Mouse (Mus musculus) MEL (cell line): Measurements from ENCODE around the gene Gcdh. TPM values are rescaled to one million over a fixed set of nuclear protein-coding genes. Genes with fewer than 3 reads are reported as not detected.

Experiments
- DNase-seq: peaks from one replicate; pipeline ENCODE4 v3.0.0; 2011; ENCODE audit warnings: low read depth, low spot score
- H3K27ac ChIP-seq: 2 replicates; pipeline ENCODE4 v1.5.1; 2012; ENCODE audit warnings: low read depth, mild to moderate bottlenecking, control low read depth, low read length, moderate library complexity; ENCODE audit not compliant: control insufficient read depth
- H3K27me3 ChIP-seq, 2 experiments: fragments of 150-350 bp in 1 of 2; sonication (generic) in 1 of 2; 2 replicates each; pipeline ENCODE4 v1.6.1; 2012; ENCODE audit warnings: low read length in 2 of 2, mild to moderate bottlenecking in 2 of 2, improper control_type of control experiment in 1 of 2, moderate library complexity in 1 of 2; ENCODE audit not compliant: insufficient read depth in 2 of 2, control insufficient read depth in 1 of 2
- H3K36me3 ChIP-seq, 2 experiments: 2 replicates each; pipeline ENCODE4 v1.6.1; 2012 to 2014; ENCODE audit warnings: low read length in 2 of 2, improper control_type of control experiment in 1 of 2, inconsistent platforms in 1 of 2, mild to moderate bottlenecking in 1 of 2; ENCODE audit not compliant: insufficient read depth in 2 of 2, control insufficient read depth in 1 of 2
- H3K4me1 ChIP-seq, 2 experiments: fragments of 150-350 bp in 1 of 2; sonication (generic) in 1 of 2; 2 replicates each; pipeline ENCODE4 v1.6.1; 2012; ENCODE audit warnings: low read length in 2 of 2, improper control_type of control experiment in 1 of 2, mild to moderate bottlenecking in 1 of 2; ENCODE audit not compliant: insufficient read depth in 2 of 2, control insufficient read depth in 1 of 2
- H3K4me3 ChIP-seq, 2 experiments: fragments of 150-350 bp in 1 of 2; sonication (generic) in 1 of 2; 2 replicates each; pipeline ENCODE4 v1.5.1; 2012; ENCODE audit warnings: low read depth in 2 of 2, low read length in 2 of 2, mild to moderate bottlenecking in 2 of 2, moderate library complexity in 2 of 2, control low read depth in 1 of 2, improper control_type of control experiment in 1 of 2; ENCODE audit not compliant: control insufficient read depth in 1 of 2, insufficient read depth in 1 of 2
- H3K79me2 ChIP-seq: 2 replicates; pipeline ENCODE4 v1.6.1; 2012; ENCODE audit warnings: mild to moderate bottlenecking, low read length, moderate library complexity; ENCODE audit not compliant: control insufficient read depth, poor library complexity, insufficient read depth
- H3K9ac ChIP-seq: 2 replicates; pipeline ENCODE4 v1.6.1; 2012; ENCODE audit warnings: low read depth, mild to moderate bottlenecking, control low read depth, low read length, moderate library complexity; ENCODE audit not compliant: control insufficient read depth, poor library complexity, severe bottlenecking
- H3K9me3 ChIP-seq: fragments of 150-350 bp; sonication (generic); replicated peaks from 2 replicates; pipeline ENCODE4 v1.6.1; 2012; ENCODE audit warnings: mild to moderate bottlenecking, low read length, improper control_type of control experiment, moderate library complexity; ENCODE audit not compliant: insufficient read depth
- BHLHE40 ChIP-seq: IDR thresholded peaks from 2 replicates; pipeline ENCODE4 v1.6.1; 2012; ENCODE audit warnings: low read depth, mild to moderate bottlenecking, inconsistent platforms, low read length, improper control_type of control experiment, borderline replicate concordance
- CHD1 ChIP-seq: IDR thresholded peaks from 2 replicates; pipeline ENCODE4 v1.6.1; 2012; ENCODE audit warnings: low read depth, mild to moderate bottlenecking, inconsistent platforms, low read length, improper control_type of control experiment
- CHD2 ChIP-seq: IDR thresholded peaks from 2 replicates; pipeline ENCODE4 v1.6.1; 2011; ENCODE audit warnings: low read length, improper control_type of control experiment
- CTCF ChIP-seq, 3 experiments: IDR thresholded peaks in 2 of 3; conservative IDR thresholded peaks in 1 of 3; 2 replicates each; pipeline ENCODE4 v1.5.1; 2011 to 2012; ENCODE audit warnings: low read length in 3 of 3, low read depth in 2 of 3, mild to moderate bottlenecking in 2 of 3, improper control_type of control experiment in 1 of 3, inconsistent platforms in 1 of 3, mixed read lengths in 1 of 3, moderate library complexity in 1 of 3; ENCODE audit not compliant: control insufficient read depth in 1 of 3, insufficient read depth in 1 of 3, poor library complexity in 1 of 3, severe bottlenecking in 1 of 3
- E2F4 ChIP-seq: IDR thresholded peaks from 2 replicates; pipeline ENCODE4 v1.6.1; 2011; ENCODE audit warnings: low read depth, low read length, improper control_type of control experiment, borderline replicate concordance
- ELF1 ChIP-seq: IDR thresholded peaks from 2 replicates; pipeline ENCODE4 v1.6.1; 2014; ENCODE audit warnings: low read depth, mild to moderate bottlenecking, inconsistent platforms, low read length, improper control_type of control experiment, moderate library complexity
- EP300 ChIP-seq, 2 experiments: IDR thresholded peaks; 2 replicates each; pipeline ENCODE4 v1.6.1; 2011; ENCODE audit warnings: improper control_type of control experiment in 2 of 2, low read length in 2 of 2, low read depth in 1 of 2, mild to moderate bottlenecking in 1 of 2
- ETS1 ChIP-seq: IDR thresholded peaks from 2 replicates; pipeline ENCODE4 v1.6.1; 2012; ENCODE audit warnings: low read depth, mild to moderate bottlenecking, inconsistent platforms, low read length, improper control_type of control experiment, moderate library complexity
- GABPA ChIP-seq: IDR thresholded peaks from 2 replicates; pipeline ENCODE4 v1.6.1; 2012; ENCODE audit warnings: low read depth, mild to moderate bottlenecking, inconsistent platforms, low read length, improper control_type of control experiment, moderate library complexity
- GATA1 ChIP-seq: IDR thresholded peaks from 2 replicates; pipeline ENCODE4 v1.6.1; 2011; ENCODE audit warnings: low read depth, low read length, improper control_type of control experiment
- JUND ChIP-seq: IDR thresholded peaks from 2 replicates; pipeline ENCODE4 v1.6.1; 2011; ENCODE audit warnings: low read depth, mild to moderate bottlenecking, improper control_type of control experiment, low read length
- KAT2A ChIP-seq: conservative IDR thresholded peaks from 2 replicates; pipeline ENCODE4 v1.6.1; 2012; ENCODE audit warnings: low read depth, low read length, improper control_type of control experiment, inconsistent platforms
- MAX ChIP-seq: IDR thresholded peaks from 2 replicates; pipeline ENCODE4 v1.6.1; 2011; ENCODE audit warnings: low read length, improper control_type of control experiment
- MEF2A ChIP-seq: IDR thresholded peaks from 2 replicates; pipeline ENCODE4 v1.6.1; 2014; ENCODE audit warnings: low read depth, mild to moderate bottlenecking, inconsistent platforms, low read length, improper control_type of control experiment; ENCODE audit not compliant: poor library complexity, insufficient replicate concordance, severe bottlenecking; ENCODE audit errors: extremely low read depth
- MYB ChIP-seq: IDR thresholded peaks from 2 replicates; pipeline ENCODE4 v1.6.1; 2011; ENCODE audit warnings: mild to moderate bottlenecking, low read depth, low read length, improper control_type of control experiment
- MYC ChIP-seq: IDR thresholded peaks from 2 replicates; pipeline ENCODE4 v1.6.1; 2011; ENCODE audit warnings: low read depth, mild to moderate bottlenecking, low read length, improper control_type of control experiment, moderate library complexity
- NELFE ChIP-seq: IDR thresholded peaks from 2 replicates; pipeline ENCODE4 v1.6.1; 2011; ENCODE audit warnings: low read depth, low read length, improper control_type of control experiment
- NRF1 ChIP-seq: IDR thresholded peaks from 2 replicates; pipeline ENCODE4 v1.6.1; 2014; ENCODE audit warnings: low read depth, mild to moderate bottlenecking, inconsistent platforms, low read length, improper control_type of control experiment, moderate library complexity; ENCODE audit not compliant: poor library complexity, insufficient read depth, severe bottlenecking
- POLR2A ChIP-seq, 2 experiments: IDR thresholded peaks; 2 replicates each; pipeline ENCODE4 v1.6.1; 2011 to 2012; ENCODE audit warnings: low read length in 2 of 2, mild to moderate bottlenecking in 2 of 2, control low read depth in 1 of 2, improper control_type of control experiment in 1 of 2, low read depth in 1 of 2, moderate library complexity in 1 of 2; ENCODE audit not compliant: control insufficient read depth in 1 of 2, insufficient read depth in 1 of 2, poor library complexity in 1 of 2
- POLR2AphosphoS5 ChIP-seq: IDR thresholded peaks from 2 replicates; pipeline ENCODE4 v1.6.1; 2012; ENCODE audit warnings: low read depth, borderline replicate concordance, mild to moderate bottlenecking, inconsistent platforms, low read length, moderate library complexity, mixed read lengths
- RAD21 ChIP-seq: IDR thresholded peaks from 2 replicates; pipeline ENCODE4 v1.6.1; 2011; ENCODE audit warnings: mild to moderate bottlenecking, low read depth, low read length, improper control_type of control experiment
- SIN3A ChIP-seq: IDR thresholded peaks from 2 replicates; pipeline ENCODE4 v1.6.1; 2012; ENCODE audit warnings: low read length, improper control_type of control experiment, inconsistent platforms
- TBP ChIP-seq: IDR thresholded peaks from 2 replicates; pipeline ENCODE4 v1.8.0; 2011; ENCODE audit warnings: low read depth, low read length, improper control_type of control experiment
- TCF12 ChIP-seq: IDR thresholded peaks from 2 replicates; pipeline ENCODE4 v1.6.1; 2014; ENCODE audit warnings: low read depth, mild to moderate bottlenecking, inconsistent platforms, low read length, improper control_type of control experiment, moderate library complexity
- UBTF ChIP-seq: IDR thresholded peaks from 2 replicates; pipeline ENCODE4 v1.6.1; 2012; ENCODE audit warnings: low read depth, mild to moderate bottlenecking, inconsistent platforms, low read length, improper control_type of control experiment, moderate library complexity, borderline replicate concordance; ENCODE audit not compliant: insufficient read depth
- ZKSCAN1 ChIP-seq: IDR thresholded peaks from 2 replicates; pipeline ENCODE4 v1.6.1; 2012; ENCODE audit warnings: low read depth, mild to moderate bottlenecking, inconsistent platforms, low read length, improper control_type of control experiment, moderate library complexity
- polyA plus RNA-seq, 2 experiments: library from polyadenylated mRNA; stranded (reverse) in 1 of 2; unstranded in 1 of 2; fragments of >175 nt in 1 of 2; fragments of >200 nt in 1 of 2; gene quantifications; 2 replicates each; pipeline versions ENCODE4 v1.2.1 to v1.2.4; 2012; ENCODE audit warnings: low replicate concordance in 2 of 2, low read depth in 1 of 2; ENCODE audit not compliant: insufficient read length in 2 of 2, insufficient read depth in 1 of 2, missing spikeins in 1 of 2
- total RNA-seq: library from RNA; depleted of rRNA; stranded (reverse); fragments of 300-350 nt; gene quantifications from 2 replicates; pipeline ENCODE4 v1.2.3, GENCODE M21; 2012

The Gcdh gene
- total and polyA plus RNA-seq, 3 experiments = 10.7 to 17.3 TPM; not detected in 1

DNA sequence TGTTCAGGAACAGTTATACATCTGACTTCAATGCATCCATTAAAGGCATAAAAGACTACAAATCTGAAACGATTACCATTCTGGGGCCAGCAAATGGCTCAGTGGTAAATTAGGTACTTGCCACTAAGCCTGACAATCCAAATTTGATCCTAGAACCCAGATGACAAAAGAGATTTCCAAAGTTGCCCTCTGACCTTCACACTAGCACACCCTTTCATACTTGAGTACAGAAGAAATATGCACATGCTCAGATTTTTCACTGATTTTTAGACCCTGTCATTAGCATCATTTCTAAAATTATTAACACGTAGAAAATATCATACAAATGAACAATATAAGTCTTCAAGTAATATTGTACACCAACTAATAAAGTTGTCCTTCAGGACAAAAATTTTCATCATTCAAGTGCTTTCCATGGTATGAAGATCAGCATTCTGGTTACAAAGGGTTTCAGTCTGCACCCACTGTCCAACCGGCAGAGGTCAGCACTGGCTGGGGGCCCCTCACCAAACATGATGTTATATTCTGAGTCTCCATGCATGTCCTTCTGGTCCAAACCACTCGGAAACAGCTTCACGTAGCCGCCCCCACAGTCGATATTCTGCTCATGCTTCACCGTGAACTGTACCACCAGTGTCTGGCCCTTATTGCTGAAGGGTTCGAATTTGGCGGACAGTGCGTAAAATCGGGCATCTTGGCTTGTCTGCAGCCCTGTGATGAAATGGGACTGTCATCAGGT lies 48.2 kb downstream of the Gcdh start:
- no peak for TF ChIP-seq TCF12
- TF ChIP-seq CHD2 = no peak
- no peak for TF ChIP-seq MAX
- TF ChIP-seq ELF1 = no peak
- no peak for TF ChIP-seq NELFE
- no peak for TF ChIP-seq EP300 (IDR thresholded peaks at IDR 0.05; ENCODE audit: low read depth in 1 of 2, low read length in 2 of 2)
- peak in 2 of 3 experiments; percentile 18 to 50; a peak in 4 of 6 replicates for TF ChIP-seq CTCF (IDR thresholded peaks at IDR 0.05 in 2 of 3, conservative IDR thresholded peaks at IDR 0.05 in 1 of 3; ENCODE audit: control insufficient read depth in 1 of 3, insufficient read depth in 1 of 3, low read depth in 2 of 3, low read length in 3 of 3, poor library complexity in 1 of 3, severe bottlenecking in 1 of 3)
- no peak for TF ChIP-seq GABPA
- peak; percentile 97 for TF ChIP-seq CHD1
- no peak for TF ChIP-seq NRF1
- no peak for TF ChIP-seq ZKSCAN1
- TF ChIP-seq MYC = no peak
- TF ChIP-seq E2F4 = no peak
- no peak for TF ChIP-seq UBTF
- no peak for TF ChIP-seq ETS1
- TF ChIP-seq KAT2A = no peak
- no peak for TF ChIP-seq TBP
- no peak; a peak in 1 of 4 replicates for TF ChIP-seq POLR2A (IDR thresholded peaks at IDR 0.05; ENCODE audit: control insufficient read depth in 1 of 2, insufficient read depth in 1 of 2, low read depth in 1 of 2, low read length in 2 of 2, poor library complexity in 1 of 2)
- TF ChIP-seq MYB = no peak
- no peak for TF ChIP-seq BHLHE40
- TF ChIP-seq JUND = no peak
- no peak for TF ChIP-seq MEF2A
- peak; percentile 18; the same call in 1 of the 2 replicates for TF ChIP-seq SIN3A
- TF ChIP-seq RAD21 = no peak
- no peak for TF ChIP-seq GATA1
- TF ChIP-seq POLR2AphosphoS5 = no peak; the same call in 1 of the 2 replicates
- Histone ChIP-seq H3K9me3 (no peaks in the 10 kb centered on the region), H3K27me3 (no peaks in the 10 kb centered on the region), H3K4me1 (peaks cover 7 to 18% of the 10 kb centered on the region in 2 experiments; a peak in 3 of 4 replicates), H3K79me2 (peaks cover 31% of the 10 kb centered on the region), H3K27ac (peak overlapping the region; percentile 73), H3K9ac (peak overlapping the region; percentile 92), H3K4me3 (peak overlapping the region; percentile 76 to 85), H3K36me3 (peaks cover 13 to 31% of the 10 kb centered on the region in 2 experiments)
- DNase-seq = peak; percentile 52
